Mouse (Mus musculus) megakaryocyte, embryonic 14.5 days (primary cell): Measurements from ENCODE around the gene Cyba.

Source experiments
- FLI1 ChIP-seq: IDR thresholded peaks from 2 replicates; pipeline ENCODE4 v1.6.1; 2012; ENCODE audit warnings: low read length, inconsistent platforms, mixed read lengths
- GATA1 ChIP-seq: IDR thresholded peaks from 3 replicates; pipeline ENCODE4 v1.6.1; 2012; ENCODE audit warnings: mixed read lengths, low read length, inconsistent platforms, borderline replicate concordance

- no peak for TF ChIP-seq GATA1
- no peak for TF ChIP-seq FLI1
Measured at GRCm38 (mm10) chr8:122459218-122459900, 26.6 kb upstream of the Cyba start.
